Mouse (Mus musculus) kidney, postnatal 10 days (tissue): ENCODE measurements around the gene Spryd4.
"Not testable (repeated sequence)": the region's sequence is repeated elsewhere in the genome, so short reads cannot be mapped to it uniquely, and the experiment has no call there.

Experiments used
- DNase-seq: peaks from one replicate; pipeline ENCODE4 v3.0.0; 2021; ENCODE audit warnings: mixed read lengths

Gene Spryd4

DNA sequence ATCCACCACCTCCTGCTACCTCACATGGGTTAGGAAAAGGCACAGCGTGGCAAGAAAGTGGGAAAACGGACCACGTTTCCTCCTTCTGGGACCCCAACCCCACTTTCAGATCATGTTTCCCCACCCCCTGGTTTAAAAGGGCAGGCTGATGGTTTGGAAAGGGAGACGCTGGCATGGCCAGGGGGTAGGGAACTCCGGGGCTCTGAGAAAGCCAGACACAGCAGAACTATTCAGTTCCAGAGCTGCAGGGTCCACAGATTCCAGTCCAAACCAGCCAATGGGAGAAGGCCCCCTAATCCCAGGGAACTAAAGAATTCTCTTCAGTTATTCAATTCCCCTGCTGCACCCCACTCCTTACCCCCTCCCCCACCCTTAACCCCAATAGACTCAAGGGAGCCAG is 13.5 kb upstream of the Spryd4 start:
- no peak for DNase-seq

DNA sequence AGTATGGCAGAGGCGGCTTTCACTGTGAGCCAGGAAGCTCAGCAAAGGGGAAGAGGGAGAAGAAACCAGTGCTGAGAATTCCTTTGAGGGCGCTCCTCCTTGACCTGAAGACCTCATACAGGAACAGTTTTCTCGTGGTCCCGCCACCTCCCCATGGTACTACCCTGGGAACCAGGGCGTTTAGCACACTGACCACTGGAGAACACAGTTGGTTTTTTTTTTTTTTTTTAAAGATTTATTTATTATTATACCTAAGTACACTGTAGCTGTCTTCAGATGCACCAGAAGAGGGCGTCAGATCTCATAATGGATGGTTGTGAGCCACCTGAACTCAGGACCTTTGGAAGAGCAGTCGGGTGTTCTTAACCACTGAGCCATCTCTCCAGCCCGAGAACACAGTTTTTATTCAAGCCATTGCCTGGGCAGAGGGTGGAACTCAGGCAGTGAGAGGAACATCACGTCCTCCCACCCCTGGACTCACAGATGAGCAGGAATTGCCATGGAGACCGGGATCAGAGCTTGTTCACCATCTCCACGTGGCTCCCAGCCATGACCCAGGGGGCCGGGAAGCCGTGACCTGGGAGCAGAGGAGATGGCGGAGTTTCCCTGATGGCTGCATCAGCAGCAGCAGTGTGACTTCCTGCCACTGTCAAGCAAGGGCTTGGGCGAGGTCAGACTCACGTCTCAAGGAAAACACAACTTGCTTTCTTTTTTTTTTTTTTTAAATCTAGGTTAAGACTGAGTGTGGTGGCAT is 10.1 kb upstream of the Spryd4 start:
- no peak for DNase-seq

DNA sequence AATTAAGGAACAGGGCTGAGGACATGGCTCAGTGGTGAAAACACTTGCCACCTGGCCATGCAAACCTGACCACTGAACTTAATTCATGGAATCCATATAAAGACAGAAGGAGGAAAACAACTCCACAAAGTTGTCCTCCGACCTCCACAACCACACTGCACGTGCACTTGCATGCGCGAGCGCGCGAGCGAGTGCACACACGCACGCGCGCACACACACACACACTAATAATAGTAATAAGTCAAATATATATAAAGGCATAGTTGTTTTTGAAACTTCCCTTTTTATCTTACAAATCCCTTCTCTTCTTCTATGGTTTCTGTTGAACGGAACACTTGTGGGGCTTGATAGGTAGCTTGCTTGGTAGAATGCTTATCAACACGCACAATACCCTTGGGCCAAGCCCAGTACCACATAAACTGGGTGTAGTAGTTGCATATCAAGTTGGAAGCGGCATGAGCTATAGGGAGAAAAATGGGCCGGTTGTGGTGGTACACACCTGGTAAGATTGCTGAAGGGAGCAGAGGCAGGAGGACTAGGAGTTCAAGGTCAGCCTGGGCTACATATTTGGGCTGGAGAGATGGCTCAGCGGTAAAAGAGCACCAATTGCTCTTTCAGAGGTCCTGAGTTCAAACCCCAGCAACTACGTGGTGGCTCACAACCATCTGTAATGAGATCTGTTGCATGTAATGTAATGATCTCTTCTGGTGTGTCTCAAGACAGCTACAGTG is 6.9 kb upstream of the Spryd4 start:
- no peak for DNase-seq

DNA sequence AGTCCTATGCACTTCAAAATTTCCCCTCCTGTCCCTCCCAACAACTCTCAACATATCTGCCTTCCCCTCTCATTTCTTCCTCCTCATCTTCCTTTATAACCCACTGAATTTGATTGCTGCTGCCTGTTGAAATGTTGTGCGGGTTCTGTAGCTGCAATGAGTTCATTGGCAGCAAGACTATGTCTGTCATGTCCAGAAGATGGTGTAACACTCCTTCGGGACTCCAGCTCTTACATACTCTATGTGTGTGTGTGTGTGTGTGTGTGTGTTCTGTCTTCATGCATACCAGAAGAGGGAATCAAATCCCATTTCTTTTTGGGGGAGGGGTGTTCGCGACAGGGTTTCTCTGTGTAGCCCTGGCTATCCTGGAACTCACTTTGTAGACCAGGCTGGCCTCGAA is 3.4 kb upstream of the Spryd4 start:
- no peak for DNase-seq

DNA sequence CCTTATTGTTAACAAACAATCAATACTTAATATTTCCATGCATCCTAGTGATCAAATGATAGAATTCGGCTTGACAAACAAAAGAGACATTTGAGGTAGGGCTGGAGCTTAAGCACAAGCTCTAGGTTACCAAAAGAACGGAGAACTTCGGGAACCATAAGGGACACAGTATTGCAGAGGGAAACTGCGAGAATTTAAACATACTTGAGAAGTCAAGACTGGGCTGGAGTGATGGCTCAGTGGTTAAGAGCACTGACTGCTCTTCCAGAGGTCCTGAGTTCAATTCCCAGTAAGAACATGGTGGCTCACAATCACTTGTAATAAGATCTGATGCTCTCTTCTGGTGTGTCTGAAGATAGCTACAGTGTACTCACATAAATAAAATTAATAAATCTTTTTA is 2.5 kb upstream of the Spryd4 start:
- not testable (repeated sequence) for DNase-seq

DNA sequence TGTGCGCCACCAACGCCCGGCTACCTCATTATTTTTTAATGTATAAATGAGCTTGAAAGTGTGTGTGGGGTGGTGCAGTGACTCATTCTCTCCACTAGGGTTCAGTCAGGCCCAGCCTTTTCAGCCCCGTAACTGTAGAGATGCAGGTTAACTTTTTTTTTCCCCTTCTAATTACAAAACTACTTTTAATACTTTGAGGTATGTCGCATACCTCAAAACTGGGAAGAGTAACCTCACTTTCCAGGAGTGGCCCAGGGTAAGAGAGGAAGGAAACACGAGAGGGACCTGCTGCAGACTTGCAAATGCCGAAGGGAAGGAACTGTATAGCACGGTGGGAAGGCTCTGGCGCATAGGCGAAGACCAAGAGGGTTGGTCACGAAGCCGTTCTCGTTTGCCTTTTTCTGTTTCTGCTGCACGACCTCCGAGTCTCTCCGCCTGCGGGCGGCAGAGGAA is 1.3 kb upstream of the Spryd4 start:
- peak; percentile 81 for DNase-seq

DNA sequence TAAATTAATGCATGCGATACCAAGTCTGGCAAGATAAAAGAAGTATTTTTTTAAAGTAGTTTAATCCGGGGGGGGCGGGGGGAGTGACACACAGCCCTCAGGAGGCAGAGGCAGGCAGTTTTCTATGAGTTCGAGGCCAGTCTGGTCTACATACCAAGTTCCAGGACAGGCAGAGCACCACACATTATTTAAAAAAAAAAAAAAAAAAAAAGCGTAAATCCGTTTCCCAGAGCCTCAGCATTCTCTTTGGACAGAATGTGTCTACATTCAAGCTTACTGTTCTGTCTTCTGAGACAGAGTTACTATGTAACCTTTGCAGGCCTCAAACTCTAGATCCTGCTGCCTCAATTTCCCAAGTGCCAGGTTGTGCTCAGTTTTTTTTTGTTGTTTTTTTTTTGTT is 541 bp upstream of the Spryd4 start:
- no peak for DNase-seq

DNA sequence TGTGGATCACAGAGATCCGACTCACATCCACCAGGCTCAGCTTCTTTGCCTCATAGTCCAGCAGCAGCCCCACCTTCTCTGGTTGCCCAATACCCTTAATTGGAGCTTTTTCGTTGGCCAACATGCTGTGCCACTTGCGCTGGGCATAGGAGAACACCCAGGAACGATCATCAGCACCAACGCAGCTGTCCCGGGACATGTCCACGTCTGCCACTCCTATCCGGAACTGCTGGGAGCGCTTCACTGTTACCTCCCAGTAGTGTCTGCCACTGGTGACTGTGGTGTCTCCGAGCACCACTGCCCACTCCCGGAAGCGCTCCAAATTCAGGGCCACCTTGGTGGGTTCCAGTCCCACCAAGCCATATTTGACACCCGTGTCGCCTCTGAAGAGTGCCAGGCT is 653 bp downstream of the Spryd4 start:
- peak; percentile 21 for DNase-seq

DNA sequence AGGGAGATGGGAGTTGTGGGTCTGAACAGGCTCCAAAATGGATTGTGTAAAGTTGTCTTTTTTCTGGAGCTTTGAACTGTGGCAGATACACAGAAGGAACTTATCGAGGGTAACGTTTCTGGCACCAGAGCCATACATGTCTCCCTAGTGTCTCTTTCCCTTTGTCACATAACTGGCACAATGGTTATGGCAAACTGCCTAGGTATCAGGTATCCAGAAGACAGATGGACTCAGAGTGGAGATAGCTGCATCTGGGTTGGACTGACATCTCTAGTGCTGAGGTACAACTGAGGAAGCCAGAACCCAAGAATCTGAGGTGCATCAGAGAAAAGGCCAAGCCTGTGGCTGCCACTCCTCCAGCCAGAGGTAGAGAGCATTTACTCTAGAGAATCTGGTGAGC is 1.5 kb downstream of the Spryd4 start:
- no peak for DNase-seq

DNA sequence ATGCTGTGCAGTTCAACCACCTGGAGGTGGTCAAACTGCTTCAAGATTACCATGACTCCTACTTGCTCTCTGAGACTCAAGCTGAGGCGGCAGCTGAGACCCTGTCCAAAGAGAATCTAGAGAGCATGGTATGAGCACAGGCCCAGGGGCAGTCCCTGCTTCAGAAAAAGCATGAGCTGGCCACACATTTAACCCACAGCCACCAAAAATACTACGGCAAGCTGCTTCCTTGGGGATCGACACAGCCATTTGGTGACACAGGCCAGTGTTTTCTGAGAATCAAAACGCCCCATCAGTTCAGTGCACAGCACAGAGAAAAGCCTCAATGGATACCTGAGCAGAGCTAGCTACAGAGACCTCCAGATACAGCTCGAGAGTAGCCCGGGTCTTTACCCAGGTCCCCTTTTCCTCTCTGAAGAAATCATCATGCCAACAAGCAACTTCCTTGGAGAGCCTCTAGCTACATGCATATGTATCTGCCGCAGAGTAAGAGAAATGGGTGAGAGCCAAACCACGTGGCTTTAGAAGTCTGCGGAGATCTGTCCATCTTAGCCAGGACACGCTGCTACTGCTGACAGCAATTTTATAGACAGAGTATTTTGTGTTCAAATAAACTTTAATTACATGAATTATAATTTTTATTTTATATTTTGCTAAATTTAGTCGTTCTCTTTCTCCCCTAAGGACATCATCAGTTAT is 2.1 kb downstream of the Spryd4 start:
- no peak for DNase-seq

DNA sequence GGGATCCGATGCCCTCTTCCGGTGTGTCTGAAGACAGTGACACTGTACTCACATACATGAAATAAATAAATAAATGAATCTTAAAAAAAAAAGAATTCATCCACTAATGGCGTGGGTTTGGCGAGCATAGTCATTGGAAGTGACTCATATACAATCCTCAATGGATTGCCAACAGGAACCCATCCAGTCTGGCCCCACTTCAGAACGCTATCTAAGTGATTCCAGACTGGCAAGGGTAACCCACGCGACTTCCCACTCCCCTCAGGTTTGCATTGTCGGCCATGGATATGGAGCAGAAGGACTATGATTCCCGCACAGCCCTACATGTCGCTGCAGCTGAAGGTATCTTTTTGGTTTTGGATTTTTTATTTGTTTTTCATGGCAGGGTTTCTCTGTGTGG is 3.3 kb downstream of the Spryd4 start:
- DNase-seq, result no peak

DNA sequence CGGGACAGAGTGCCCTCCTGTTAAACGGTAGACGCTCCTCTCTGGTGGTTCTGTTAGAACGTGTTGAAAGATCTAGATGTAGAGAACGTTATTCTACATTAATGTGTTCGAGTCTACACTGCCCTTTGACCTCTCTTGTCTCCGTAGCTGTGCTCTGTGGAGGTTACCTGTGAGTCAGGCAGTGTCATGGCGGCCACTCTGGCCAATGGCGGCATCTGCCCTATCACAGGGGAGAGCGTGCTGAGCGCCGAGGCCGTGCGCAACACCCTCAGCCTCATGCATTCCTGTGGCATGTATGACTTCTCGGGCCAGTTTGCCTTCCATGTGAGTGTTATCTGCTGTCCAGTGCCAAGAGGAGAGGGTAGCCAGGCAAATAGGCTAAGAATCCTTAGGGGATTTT is 6.7 kb downstream of the Spryd4 start:
- no peak for DNase-seq

DNA sequence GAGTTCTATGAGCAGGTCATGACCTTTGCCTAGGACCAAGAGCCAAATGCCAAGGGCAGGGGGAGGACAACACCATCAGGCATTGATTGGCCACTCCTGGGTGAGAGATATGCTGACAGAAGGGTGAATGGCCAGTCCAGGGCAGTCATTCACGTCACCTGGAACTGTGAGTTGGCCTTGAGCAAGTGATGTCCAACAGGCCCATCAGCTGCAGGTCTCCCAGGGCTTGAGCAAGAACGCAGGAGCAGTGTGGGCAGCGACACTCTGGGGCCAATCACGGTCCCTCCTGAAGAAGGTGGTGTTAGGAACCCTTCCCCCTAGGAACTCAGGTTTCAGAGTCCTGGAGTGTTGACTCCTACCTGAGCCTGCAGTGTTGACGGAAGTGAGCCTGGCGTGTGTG is 9.8 kb downstream of the Spryd4 start:
- DNase-seq, result no peak

DNA sequence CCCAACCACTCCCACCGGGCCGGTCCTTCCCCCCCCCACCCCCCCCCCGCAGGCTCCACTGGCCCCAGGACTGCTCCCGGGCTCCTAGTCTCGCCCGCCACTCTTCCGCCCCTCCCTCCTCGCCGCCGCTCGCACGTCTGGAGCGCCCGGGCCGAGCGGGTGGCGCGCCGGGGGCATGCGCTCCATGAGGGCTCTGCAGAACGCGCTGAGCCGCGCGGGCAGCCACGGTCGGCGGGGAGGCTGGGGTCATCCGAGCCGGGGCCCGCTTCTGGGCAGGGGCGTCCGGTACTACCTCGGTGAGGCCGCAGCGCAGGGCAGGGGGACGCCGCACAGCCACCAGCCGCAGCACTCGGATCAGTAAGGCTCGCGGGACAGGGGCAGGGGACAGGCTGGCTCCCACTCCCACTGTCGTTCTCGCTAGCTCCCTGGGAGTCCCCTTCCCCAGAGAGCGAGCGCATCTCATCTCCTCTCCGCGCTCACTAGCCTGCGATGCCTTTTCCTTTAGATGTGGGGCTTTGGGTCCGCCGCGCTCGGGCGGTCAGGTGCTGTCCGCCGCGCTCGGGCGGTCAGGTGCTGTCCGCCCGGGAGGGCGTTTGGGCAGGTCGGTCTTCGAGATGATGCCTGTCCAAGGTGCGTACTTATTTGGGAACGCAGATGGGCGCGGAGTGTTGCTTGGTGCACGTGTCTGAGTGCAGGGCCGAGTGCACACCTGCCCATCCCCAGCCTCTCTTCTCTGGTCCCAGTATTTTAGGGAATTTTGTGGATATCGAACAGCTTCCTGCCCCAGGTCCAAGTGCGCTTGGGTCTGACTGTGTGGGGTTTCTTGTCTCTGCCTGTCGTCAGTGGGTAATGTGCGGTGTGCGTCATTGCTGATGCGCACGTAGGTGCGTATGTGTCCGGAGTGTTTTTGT is 16.8 kb downstream of the Spryd4 start:
- DNase-seq, result no peak

DNA sequence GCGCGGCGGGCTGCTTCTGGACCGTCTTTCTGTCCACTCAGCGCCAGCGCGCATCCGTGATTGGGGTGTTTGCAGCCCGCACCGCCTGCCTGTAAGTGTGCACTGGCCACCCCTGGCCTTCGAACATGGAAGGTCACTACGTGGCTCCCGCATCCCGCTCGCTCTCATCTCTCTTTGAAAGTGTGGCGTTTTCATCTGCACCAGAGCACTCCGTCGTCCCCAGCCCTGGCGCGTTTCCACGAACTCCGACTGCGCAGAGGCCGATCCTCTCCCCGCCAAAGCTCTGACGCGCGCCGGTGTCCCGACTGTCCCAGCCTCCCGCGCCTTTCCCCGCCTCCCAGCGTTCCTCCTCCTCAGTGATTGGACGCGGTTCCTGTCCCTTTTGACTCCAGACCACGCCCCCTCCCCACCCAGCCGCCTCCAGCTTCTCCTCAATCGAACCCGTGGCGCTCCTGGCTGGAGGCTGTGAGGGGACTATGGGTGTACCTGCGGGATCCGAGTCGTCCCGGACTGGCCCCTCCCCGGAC is 17.5 kb downstream of the Spryd4 start, which contains the start of gene Gls2:
Gene Gls2, plus strand, starts transcription at position 434 of the 527 bp plus-strand sequence.
- peak; percentile 98 for DNase-seq

DNA sequence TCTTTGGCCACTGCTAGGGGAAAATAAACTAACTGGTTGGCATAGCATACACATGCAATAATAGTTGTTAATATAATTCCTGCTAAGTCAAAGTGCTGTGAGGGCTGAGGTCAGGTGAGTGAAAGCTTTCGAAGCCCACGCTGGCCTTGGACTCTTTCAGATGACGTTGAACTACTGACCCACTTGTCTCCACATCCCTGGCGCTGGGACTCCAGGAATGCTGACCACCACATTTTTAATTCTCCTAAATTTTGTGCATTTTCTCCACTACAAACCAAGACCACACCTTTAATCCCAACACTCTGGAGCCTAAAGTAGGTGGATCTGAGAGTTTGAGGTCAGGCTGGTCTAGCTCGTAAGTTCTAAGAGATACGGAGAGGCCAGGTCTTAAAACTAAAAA is 18.5 kb downstream of the Spryd4 start:
- DNase-seq, result no peak

DNA sequence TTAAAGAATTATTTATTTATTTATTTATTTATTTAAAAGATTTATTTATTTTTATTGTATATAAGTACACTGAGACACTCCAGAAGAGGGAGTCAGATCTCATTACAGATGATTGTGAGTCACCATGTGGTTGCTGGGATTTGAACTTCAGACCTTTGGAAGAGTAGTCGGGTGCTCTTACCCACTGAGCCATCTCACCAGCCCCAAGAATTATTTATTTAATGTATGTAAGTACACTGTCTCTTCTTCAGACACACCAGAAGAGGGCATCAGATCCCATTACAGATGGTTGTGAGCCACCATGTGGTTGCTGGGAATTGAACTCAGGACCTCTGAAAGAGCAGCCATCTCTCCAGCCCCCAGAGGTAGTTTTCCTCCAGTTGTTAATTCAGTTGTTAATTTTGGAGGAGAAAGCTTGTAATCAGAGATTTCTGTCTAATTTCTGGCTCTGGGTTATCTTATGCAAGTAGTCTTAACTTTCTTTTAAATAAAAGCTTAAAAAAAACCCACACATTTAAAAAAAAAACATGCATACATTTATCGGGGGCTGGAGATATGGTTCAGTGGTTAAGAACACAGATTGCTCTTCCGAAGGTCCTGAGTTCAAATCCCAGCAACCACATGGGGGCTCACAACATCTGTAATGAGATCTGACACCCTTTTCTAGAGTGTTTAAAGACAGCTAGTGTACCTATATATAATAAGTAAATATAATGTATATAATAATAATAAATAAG is 19.4 kb downstream of the Spryd4 start:
- DNase-seq, result not testable (repeated sequence)

DNA sequence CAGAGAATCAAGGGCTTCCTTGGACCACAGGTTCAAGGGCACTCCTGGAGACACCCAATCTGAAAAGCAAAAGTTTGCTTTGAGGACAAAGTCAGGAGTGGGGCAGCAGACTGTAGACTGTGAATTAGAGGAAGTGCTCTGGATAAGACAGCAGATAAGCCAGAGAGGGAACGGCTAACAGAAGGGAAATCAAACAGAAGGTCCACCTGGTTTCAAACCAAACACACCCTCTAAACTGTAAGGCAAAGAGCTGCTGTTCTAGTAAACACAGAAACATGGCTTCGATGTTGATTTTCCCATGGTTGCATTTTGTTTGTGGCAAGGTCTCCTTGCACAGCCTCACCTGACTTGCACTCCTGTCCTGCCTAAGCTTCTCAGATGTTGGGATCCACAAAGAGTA is 20.1 kb downstream of the Spryd4 start:
- DNase-seq, result no peak

DNA sequence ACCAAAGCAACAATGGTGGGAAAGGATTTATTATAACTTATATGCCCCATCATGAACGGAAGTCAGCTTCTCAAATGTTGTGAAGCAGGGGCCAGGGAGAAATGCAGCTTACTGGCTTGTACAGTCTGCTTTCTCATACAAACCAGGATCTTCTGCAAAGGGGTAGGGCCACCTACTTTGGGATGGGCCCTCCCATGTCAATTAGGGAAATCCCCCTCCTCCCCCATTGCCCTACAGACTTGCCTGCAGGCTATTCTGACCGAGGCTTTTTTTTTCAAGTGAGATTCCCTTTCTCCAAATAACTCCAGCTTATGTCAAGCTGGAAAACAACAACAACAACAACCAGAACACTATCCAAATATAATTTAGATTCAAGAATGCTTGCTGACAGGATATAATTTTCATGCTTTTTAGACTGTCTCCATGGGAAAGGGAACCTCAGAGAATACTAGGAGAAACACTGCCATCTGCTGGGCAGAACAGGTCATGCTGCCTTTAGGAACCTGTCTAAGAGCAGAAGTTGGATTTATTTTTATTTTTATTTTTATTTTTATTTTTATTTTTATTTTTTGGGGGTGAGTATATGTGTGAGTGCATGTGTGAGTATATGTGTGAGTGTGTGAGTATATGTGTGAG is 23.2 kb downstream of the Spryd4 start:
- DNase-seq, result peak; percentile 90

DNA sequence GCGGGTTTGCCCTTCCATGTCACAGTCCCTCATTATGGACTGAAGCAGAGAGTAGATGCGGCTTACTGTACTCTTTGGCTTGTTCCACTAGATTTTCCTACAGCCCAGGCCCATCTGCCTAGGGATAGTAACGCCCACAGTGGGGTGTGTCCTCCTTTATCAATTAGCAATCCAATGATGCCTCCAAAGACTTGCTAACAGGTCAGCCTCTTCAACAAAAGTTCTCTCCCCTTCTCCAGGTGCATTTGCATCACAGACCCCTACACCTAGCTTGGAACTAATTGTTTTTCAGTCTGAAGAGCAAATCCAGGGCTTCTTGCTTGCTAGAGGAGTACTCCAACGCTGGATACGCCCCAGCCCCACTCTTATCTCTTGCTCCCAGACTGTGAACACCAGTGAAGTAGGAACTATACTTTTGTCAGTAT is 24.4 kb downstream of the Spryd4 start:
- no peak for DNase-seq

DNA sequence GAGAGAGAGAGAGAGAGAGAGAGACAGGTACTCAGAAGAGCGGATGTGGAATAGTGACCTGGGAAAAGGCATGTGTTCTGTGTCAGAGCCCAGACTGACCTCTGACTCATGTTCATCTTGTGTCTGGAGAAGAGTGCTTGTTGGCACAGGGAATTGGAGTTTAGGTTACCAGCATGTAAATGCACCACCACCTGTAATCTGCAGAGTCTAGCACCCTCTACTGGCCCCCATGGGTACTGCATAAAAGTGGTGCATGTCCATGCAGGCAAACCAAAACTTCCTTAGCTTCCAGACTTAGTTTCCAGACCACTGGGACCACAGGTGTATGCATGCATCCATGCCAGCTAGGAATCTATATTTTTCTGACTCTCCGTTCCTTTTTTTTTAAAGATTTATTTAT is 25.6 kb downstream of the Spryd4 start:
- DNase-seq, result peak; percentile 90
